Mouse (Mus musculus): ENCODE measurements at regions not wholly inside any gene's neighbourhood (a gene's known extent, or its start where the extent isn't known, plus 50 kb on each side); places are given as distances from the start of the nearest gene placed in this dataset.

- Histone ChIP-seq H3K4me1 (ENCODE audit: control insufficient read depth, insufficient read depth, low read length) (no peaks in the 10 kb centered on the region), H3K27me3 (ENCODE audit: control insufficient read depth, insufficient read depth, low read length) (no peaks in the 10 kb centered on the region), H3K4me3 (ENCODE audit: control insufficient read depth, low read depth, low read length) (no peak overlapping the region), H3K27ac (ENCODE audit: control insufficient read depth, insufficient read depth, low read depth, low read length) (no peak overlapping the region), H3K36me3 (ENCODE audit: control insufficient read depth, insufficient read depth, low read length) (no peaks in the 10 kb centered on the region)
- TF ChIP-seq POLR2A (IDR thresholded peaks at IDR 0.05; ENCODE audit: control insufficient read depth, low read depth, low read length) = no peak
- TF ChIP-seq CTCF (IDR thresholded peaks at IDR 0.05; ENCODE audit: control insufficient read depth, insufficient read depth, insufficient replicate concordance, low read depth, low read length) = no peak
These were observed 316.5 kb upstream of the Trib2 start for GRCm38 (mm10) chr12:16133253-16133652.

DNA sequence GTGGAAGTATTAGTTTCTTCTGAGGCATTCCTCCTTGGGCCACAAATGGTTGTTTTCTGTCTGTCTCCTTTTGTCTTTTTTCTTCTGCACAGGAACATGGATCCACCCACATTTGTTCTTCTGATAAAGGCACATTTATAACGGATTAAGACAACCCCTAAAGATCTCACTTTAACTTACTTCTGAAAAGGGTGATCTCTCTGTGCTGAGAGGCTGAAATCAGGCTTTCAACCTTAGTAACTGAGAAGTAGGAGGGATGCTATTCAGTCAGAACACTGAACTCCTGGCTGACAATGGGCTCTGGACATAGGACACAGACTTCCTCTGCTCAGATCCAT is 315.0 kb upstream of the Trib2 start:
- H3K4me3 ChIP-seq (ENCODE audit: control insufficient read depth, low read depth, low read length) = no peak overlapping the region
- H3K36me3 ChIP-seq (ENCODE audit: control insufficient read depth, insufficient read depth, low read length) = no peaks in the 10 kb centered on the region
- H3K4me1 ChIP-seq (ENCODE audit: control insufficient read depth, insufficient read depth, low read length) = no peaks in the 10 kb centered on the region
- TF ChIP-seq CTCF (IDR thresholded peaks at IDR 0.05; ENCODE audit: control insufficient read depth, insufficient read depth, insufficient replicate concordance, low read depth, low read length) (no peak), POLR2A (IDR thresholded peaks at IDR 0.05; ENCODE audit: control insufficient read depth, low read depth, low read length) (no peak)
- H3K27ac ChIP-seq (ENCODE audit: control insufficient read depth, insufficient read depth, low read depth, low read length) = no peak overlapping the region
- H3K27me3 ChIP-seq (ENCODE audit: control insufficient read depth, insufficient read depth, low read length) = no peaks in the 10 kb centered on the region

DNA sequence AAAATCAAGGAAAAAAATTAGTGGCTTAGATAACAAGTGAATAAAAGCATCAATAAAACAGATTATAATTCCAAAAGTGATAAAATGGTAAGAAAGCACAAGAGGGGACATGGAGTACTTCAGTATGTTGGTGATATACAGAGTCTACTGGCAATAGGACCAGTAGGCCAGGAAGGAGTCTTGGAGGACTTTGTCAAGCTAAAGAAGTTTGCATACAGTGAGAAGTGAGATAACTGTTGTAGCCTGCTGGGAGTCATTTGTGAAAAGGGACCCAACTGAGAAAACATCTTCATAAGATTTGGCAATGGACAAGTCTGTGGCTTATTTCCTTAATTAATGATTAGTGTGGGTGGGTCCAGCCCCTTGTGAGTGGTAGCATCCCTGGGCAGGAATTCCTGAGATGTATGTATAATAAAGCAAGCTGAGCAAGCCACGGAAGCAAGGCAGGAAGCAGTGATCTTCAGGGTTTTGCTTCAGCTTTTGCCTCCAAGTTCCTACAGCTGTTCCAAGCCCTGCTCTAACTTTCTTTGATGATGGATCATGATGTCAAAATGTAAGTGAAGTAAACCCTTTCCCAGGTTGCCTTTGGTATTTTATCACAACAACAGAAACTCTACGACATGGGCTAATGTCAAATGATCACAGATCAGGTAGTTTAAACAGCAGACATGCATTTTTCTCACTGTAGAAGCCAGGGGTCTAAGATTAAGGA is 314.5 kb upstream of the Trib2 start:
- Histone ChIP-seq H3K4me3 (ENCODE audit: control insufficient read depth, low read depth, low read length) (no peak overlapping the region), H3K27me3 (ENCODE audit: control insufficient read depth, insufficient read depth, low read length) (no peaks in the 10 kb centered on the region), H3K27ac (ENCODE audit: control insufficient read depth, insufficient read depth, low read depth, low read length) (no peak overlapping the region), H3K4me1 (ENCODE audit: control insufficient read depth, insufficient read depth, low read length) (no peaks in the 10 kb centered on the region), H3K36me3 (ENCODE audit: control insufficient read depth, insufficient read depth, low read length) (no peaks in the 10 kb centered on the region)
- no peak for TF ChIP-seq CTCF (IDR thresholded peaks at IDR 0.05; ENCODE audit: control insufficient read depth, insufficient read depth, insufficient replicate concordance, low read depth, low read length)
- TF ChIP-seq POLR2A (IDR thresholded peaks at IDR 0.05; ENCODE audit: control insufficient read depth, low read depth, low read length) = no peak

GRCm38 (mm10) chr12:16130605-16131004 is 313.9 kb upstream of the Trib2 start:
- no peak for TF ChIP-seq CTCF (IDR thresholded peaks at IDR 0.05; ENCODE audit: control insufficient read depth, insufficient read depth, insufficient replicate concordance, low read depth, low read length)
- no peak for TF ChIP-seq POLR2A (IDR thresholded peaks at IDR 0.05; ENCODE audit: control insufficient read depth, low read depth, low read length)
- Histone ChIP-seq H3K27ac (ENCODE audit: control insufficient read depth, insufficient read depth, low read depth, low read length) (no peak overlapping the region), H3K4me1 (ENCODE audit: control insufficient read depth, insufficient read depth, low read length) (no peaks in the 10 kb centered on the region), H3K4me3 (ENCODE audit: control insufficient read depth, low read depth, low read length) (no peak overlapping the region), H3K27me3 (ENCODE audit: control insufficient read depth, insufficient read depth, low read length) (no peaks in the 10 kb centered on the region), H3K36me3 (ENCODE audit: control insufficient read depth, insufficient read depth, low read length) (no peaks in the 10 kb centered on the region)

- no peaks in the 10 kb centered on the region for H3K27me3 ChIP-seq (ENCODE audit: control insufficient read depth, insufficient read depth, low read length)
- no peaks in the 10 kb centered on the region for H3K36me3 ChIP-seq (ENCODE audit: control insufficient read depth, insufficient read depth, low read length)
- TF ChIP-seq CTCF (IDR thresholded peaks at IDR 0.05; ENCODE audit: control insufficient read depth, insufficient read depth, insufficient replicate concordance, low read depth, low read length) (no peak), POLR2A (IDR thresholded peaks at IDR 0.05; ENCODE audit: control insufficient read depth, low read depth, low read length) (no peak)
- H3K27ac ChIP-seq (ENCODE audit: control insufficient read depth, insufficient read depth, low read depth, low read length) = no peak overlapping the region
- H3K4me1 ChIP-seq (ENCODE audit: control insufficient read depth, insufficient read depth, low read length) = no peaks in the 10 kb centered on the region
- H3K4me3 ChIP-seq (ENCODE audit: control insufficient read depth, low read depth, low read length) = no peak overlapping the region
These were observed 313.2 kb upstream of the Trib2 start for GRCm38 (mm10) chr12:16129923-16130322.

GRCm38 (mm10) chr12:16129243-16129642 is 312.5 kb upstream of the Trib2 start:
- no peak overlapping the region for H3K27ac ChIP-seq (ENCODE audit: control insufficient read depth, insufficient read depth, low read depth, low read length)
- H3K4me1 ChIP-seq (ENCODE audit: control insufficient read depth, insufficient read depth, low read length) = no peaks in the 10 kb centered on the region
- TF ChIP-seq POLR2A (IDR thresholded peaks at IDR 0.05; ENCODE audit: control insufficient read depth, low read depth, low read length) (no peak), CTCF (IDR thresholded peaks at IDR 0.05; ENCODE audit: control insufficient read depth, insufficient read depth, insufficient replicate concordance, low read depth, low read length) (no peak)
- H3K4me3 ChIP-seq (ENCODE audit: control insufficient read depth, low read depth, low read length) = no peak overlapping the region
- H3K36me3 ChIP-seq (ENCODE audit: control insufficient read depth, insufficient read depth, low read length) = no peaks in the 10 kb centered on the region
- H3K27me3 ChIP-seq (ENCODE audit: control insufficient read depth, insufficient read depth, low read length) = no peaks in the 10 kb centered on the region

- Histone ChIP-seq H3K27ac (ENCODE audit: control insufficient read depth, insufficient read depth, low read depth, low read length) (no peak overlapping the region), H3K27me3 (ENCODE audit: control insufficient read depth, insufficient read depth, low read length) (no peaks in the 10 kb centered on the region), H3K4me1 (ENCODE audit: control insufficient read depth, insufficient read depth, low read length) (no peaks in the 10 kb centered on the region), H3K36me3 (ENCODE audit: control insufficient read depth, insufficient read depth, low read length) (no peaks in the 10 kb centered on the region), H3K4me3 (ENCODE audit: control insufficient read depth, low read depth, low read length) (no peak overlapping the region)
- TF ChIP-seq CTCF (IDR thresholded peaks at IDR 0.05; ENCODE audit: control insufficient read depth, insufficient read depth, insufficient replicate concordance, low read depth, low read length) (no peak), POLR2A (IDR thresholded peaks at IDR 0.05; ENCODE audit: control insufficient read depth, low read depth, low read length) (no peak)
These were observed 308.2 kb upstream of the Trib2 start for GRCm38 (mm10) chr12:16124906-16125305.
